Mouse (Mus musculus) intestine, embryonic 15.5 days (tissue): Measurements from ENCODE around the gene Pole3. TPM values are rescaled to one million over a fixed set of nuclear protein-coding genes. Genes with fewer than 3 reads are reported as not detected.

ENCODE experiments used
- ATAC-seq: fragments of 200-750 bp; cut with Nextera tagmentation; 2 replicates; pipeline ENCODE4 v1.8.0; 2017; ENCODE audit warnings: moderate TSS enrichment, moderate library complexity
- H3K27ac ChIP-seq: fragments of 300-500 bp; sonication (generic); 2 replicates; pipeline ENCODE4 v1.5.1; 2015; ENCODE audit warnings: mild to moderate bottlenecking, inconsistent platforms
- H3K27me3 ChIP-seq: fragments of 300-500 bp; sonication (generic); replicated peaks from 2 replicates; pipeline ENCODE4 v1.6.1; 2015; ENCODE audit warnings: inconsistent platforms
- H3K36me3 ChIP-seq: fragments of 300-500 bp; sonication (generic); 2 replicates; pipeline ENCODE4 v1.6.1; 2015; ENCODE audit warnings: inconsistent platforms
- H3K4me1 ChIP-seq: fragments of 300-500 bp; sonication (generic); replicated peaks from 2 replicates; pipeline ENCODE4 v1.6.1; 2015; ENCODE audit warnings: inconsistent platforms
- H3K4me2 ChIP-seq: fragments of 300-500 bp; sonication (generic); replicated peaks from 2 replicates; pipeline ENCODE4 v1.6.1; 2015; ENCODE audit warnings: mild to moderate bottlenecking, inconsistent platforms
- H3K4me3 ChIP-seq: fragments of 300-500 bp; sonication (generic); replicated peaks from 2 replicates; pipeline ENCODE4 v1.5.1; 2015; ENCODE audit warnings: inconsistent platforms
- H3K9ac ChIP-seq: fragments of 300-500 bp; sonication (generic); 2 replicates; pipeline ENCODE4 v1.6.1; 2015; ENCODE audit warnings: inconsistent platforms
- H3K9me3 ChIP-seq: fragments of 300-500 bp; sonication (generic); 2 replicates; pipeline ENCODE4 v1.6.1; 2016; ENCODE audit warnings: inconsistent platforms
- WGBS: fragments of 180-500 bp; shearing (Covaris S2); methylation state at CpG from one replicate; pipeline ENCODE4 v1.1.7; 2015; 5-methylcytosine and 5-hydroxymethylcytosine counted together
- polyA plus RNA-seq: library from polyadenylated mRNA; unstranded; fragments of >200 nt; fragmentation: Nextera tagmentation; extraction: Ambion mirVana; gene quantifications from 2 replicates; pipeline ENCODE4 v1.2.1, GENCODE M21; 2015

The Pole3 gene
- polyA plus RNA-seq, 1 experiment from 2014 or later: 71.5 TPM

GRCm38 (mm10) chr4:62501964-62502732, 22.7 kb downstream of the Pole3 start:
- Histone ChIP-seq H3K27ac (peak overlapping the region; percentile 93), H3K4me2 (peak overlapping the region; percentile 72), H3K27me3 (no peaks in the 10 kb centered on the region), H3K36me3 (peaks cover 21% of the 10 kb centered on the region), H3K9me3 (no peaks in the 10 kb centered on the region), H3K9ac (peak overlapping the region; percentile 86), H3K4me1 (0 out of 2 replicates have a peak, but pooled peaks cover 9% of the 10 kb centered on the region), H3K4me3 (peak overlapping the region; percentile 86)
- ATAC-seq: peak; percentile 89
- 1% methylated on average over 38 of the region's 38 CpGs for WGBS

DNA sequence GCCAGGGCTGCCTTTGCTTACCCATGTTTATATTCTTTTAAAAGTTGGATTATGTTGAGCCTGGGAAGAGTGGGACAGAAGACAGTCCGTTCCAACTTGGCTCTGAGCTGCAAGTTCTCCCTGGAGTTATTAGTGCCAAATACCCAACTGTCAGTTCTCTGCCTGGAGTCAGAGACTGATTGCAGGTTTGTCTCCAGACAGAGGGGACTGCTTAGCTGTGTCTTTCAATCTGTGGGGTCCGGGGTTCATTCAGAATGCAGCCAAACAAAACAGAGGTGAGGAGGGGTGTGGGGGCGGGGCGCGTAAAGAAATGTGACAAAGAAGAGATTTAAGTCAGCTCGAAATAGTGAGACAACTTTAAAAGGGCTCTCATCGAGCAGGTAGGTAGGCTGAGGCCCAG, 23.3 kb downstream of the Pole3 start:
- Histone ChIP-seq H3K4me1 (0 out of 2 replicates have a peak, but pooled peaks cover 9% of the 10 kb centered on the region), H3K9ac (peak overlapping the region; percentile 86), H3K4me3 (peak overlapping the region; percentile 86), H3K27me3 (no peaks in the 10 kb centered on the region), H3K27ac (peak overlapping the region; percentile 93), H3K36me3 (peaks cover 21% of the 10 kb centered on the region), H3K4me2 (peak overlapping the region; percentile 72), H3K9me3 (no peaks in the 10 kb centered on the region)
- 3% methylated on average over 7 of the region's 7 CpGs for WGBS
- peak; percentile 1; the same call in 1 of the 2 replicates for ATAC-seq

- Histone ChIP-seq H3K27ac (0 out of 2 replicates have a peak overlapping the region, but pooled peaks have one; percentile 33), H3K4me3 (peak overlapping the region; percentile 86), H3K9ac (no peak overlapping the region), H3K4me2 (peak overlapping the region; percentile 72), H3K9me3 (no peaks in the 10 kb centered on the region), H3K4me1 (0 out of 2 replicates have a peak, but pooled peaks cover 9% of the 10 kb centered on the region), H3K36me3 (peaks cover 21% of the 10 kb centered on the region), H3K27me3 (no peaks in the 10 kb centered on the region)
- peak; percentile 41 for ATAC-seq
- WGBS: 63% methylated on average over 4 of the region's 4 CpGs
These were observed 24.1 kb downstream of the Pole3 start for GRCm38 (mm10) chr4:62500799-62501198.

DNA sequence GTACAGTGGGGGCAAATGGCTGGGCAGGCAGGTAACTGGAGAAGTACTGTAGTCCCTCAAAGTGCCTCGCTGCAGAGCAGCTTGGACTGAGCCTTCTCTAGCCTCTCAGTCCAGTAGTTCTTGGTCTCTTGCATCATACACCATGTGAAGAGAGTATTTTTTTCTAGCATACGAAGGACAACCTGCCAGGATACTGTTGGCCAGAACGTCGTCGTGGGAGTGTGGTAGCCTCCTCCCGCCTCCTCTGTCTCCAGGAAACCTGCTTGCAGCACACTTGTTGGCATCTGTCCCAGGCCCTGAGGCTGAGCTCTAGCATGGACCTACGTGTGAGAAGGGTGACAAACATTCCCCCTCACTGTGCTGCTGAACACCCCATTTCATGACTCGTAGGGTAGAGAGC, 28.1 kb downstream of the Pole3 start:
- Histone ChIP-seq H3K4me2 (no peak overlapping the region), H3K27ac (no peak overlapping the region), H3K9me3 (no peaks in the 10 kb centered on the region), H3K4me1 (0 out of 2 replicates have a peak, but pooled peaks cover 9% of the 10 kb centered on the region), H3K36me3 (peaks cover 21% of the 10 kb centered on the region), H3K9ac (no peak overlapping the region), H3K4me3 (no peak overlapping the region), H3K27me3 (no peaks in the 10 kb centered on the region)
- 60% methylated on average over 8 of the region's 8 CpGs for WGBS
- no peak for ATAC-seq

DNA sequence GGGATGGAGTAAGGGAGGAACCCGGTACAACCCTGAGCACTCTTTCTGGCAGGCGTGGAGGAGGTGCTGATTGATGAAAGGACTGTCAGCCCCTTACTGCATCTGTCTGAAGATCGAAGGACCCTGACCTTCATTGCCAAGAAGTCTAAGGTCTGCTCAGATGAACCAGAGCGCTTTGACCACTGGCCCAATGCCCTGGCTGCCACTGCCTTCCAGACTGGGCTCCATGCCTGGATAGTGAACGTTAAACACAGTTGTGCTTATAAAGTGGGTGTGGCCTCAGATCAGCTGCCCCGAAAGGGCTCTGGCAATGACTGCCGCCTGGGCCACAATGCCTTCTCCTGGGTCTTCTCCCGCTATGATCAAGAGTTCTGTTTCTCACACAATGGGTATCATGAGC, 28.9 kb downstream of the Pole3 start:
- H3K9me3 ChIP-seq: no peaks in the 10 kb centered on the region
- no peak overlapping the region for H3K27ac ChIP-seq
- 0 out of 2 replicates have a peak, but pooled peaks cover 9% of the 10 kb centered on the region for H3K4me1 ChIP-seq
- ATAC-seq: no peak
- WGBS: 71% methylated on average over 8 of the region's 8 CpGs
- no peaks in the 10 kb centered on the region for H3K27me3 ChIP-seq
- no peak overlapping the region for H3K4me3 ChIP-seq
- H3K9ac ChIP-seq: no peak overlapping the region
- H3K36me3 ChIP-seq: peaks cover 21% of the 10 kb centered on the region
- H3K4me2 ChIP-seq: no peak overlapping the region

GRCm38 (mm10) chr4:62494230-62494629, 30.6 kb downstream of the Pole3 start:
- ATAC-seq: no peak
- H3K4me1 ChIP-seq: no peaks in the 10 kb centered on the region
- no peaks in the 10 kb centered on the region for H3K27me3 ChIP-seq
- no peak overlapping the region for H3K27ac ChIP-seq
- H3K9me3 ChIP-seq: no peaks in the 10 kb centered on the region
- 72% methylated on average over 9 of the region's 9 CpGs for WGBS
- no peak overlapping the region for H3K4me3 ChIP-seq
- H3K4me2 ChIP-seq: no peak overlapping the region
- peaks cover 14% of the 10 kb centered on the region for H3K36me3 ChIP-seq
- H3K9ac ChIP-seq: no peak overlapping the region

- H3K9me3 ChIP-seq: no peaks in the 10 kb centered on the region
- no peak overlapping the region for H3K4me2 ChIP-seq
- no peak overlapping the region for H3K27ac ChIP-seq
- 79% methylated on average over 2 of the region's 2 CpGs for WGBS
- H3K36me3 ChIP-seq: peaks cover 1% of the 10 kb centered on the region; the same call in 1 of the 2 replicates
- H3K4me3 ChIP-seq: no peak overlapping the region
- ATAC-seq: no peak
- H3K4me1 ChIP-seq: no peaks in the 10 kb centered on the region
- H3K9ac ChIP-seq: no peak overlapping the region
- H3K27me3 ChIP-seq: no peaks in the 10 kb centered on the region
These were observed 32.2 kb downstream of the Pole3 start for GRCm38 (mm10) chr4:62492682-62493081.

- no peak overlapping the region for H3K4me3 ChIP-seq
- 85% methylated on average over 2 of the region's 2 CpGs for WGBS
These were observed 37.0 kb downstream of the Pole3 start for GRCm38 (mm10) chr4:62487914-62488313.

GRCm38 (mm10) chr4:62487172-62487571, 37.7 kb downstream of the Pole3 start:
- Histone ChIP-seq H3K4me2 (no peak overlapping the region), H3K4me3 (no peak overlapping the region), H3K9me3 (no peaks in the 10 kb centered on the region), H3K27me3 (no peaks in the 10 kb centered on the region), H3K4me1 (no peaks in the 10 kb centered on the region), H3K36me3 (no peaks in the 10 kb centered on the region), H3K27ac (no peak overlapping the region), H3K9ac (no peak overlapping the region)
- no peak for ATAC-seq
- WGBS: 89% methylated on average over 5 of the region's 5 CpGs

More at GRCm38 (mm10) chr4:62487914-62488313, 37.0 kb downstream of the Pole3 start:
- H3K27ac ChIP-seq: no peak overlapping the region
- H3K4me1 ChIP-seq: no peaks in the 10 kb centered on the region
- H3K9ac ChIP-seq: no peak overlapping the region
- H3K4me2 ChIP-seq: no peak overlapping the region
- no peaks in the 10 kb centered on the region for H3K9me3 ChIP-seq
- ATAC-seq: no peak
- H3K27me3 ChIP-seq: no peaks in the 10 kb centered on the region
- H3K36me3 ChIP-seq: no peaks in the 10 kb centered on the region

GRCm38 (mm10) chr4:62486162-62486696, 38.6 kb downstream of the Pole3 start:
- no peak overlapping the region for H3K9ac ChIP-seq
- no peaks in the 10 kb centered on the region for H3K9me3 ChIP-seq
- no peak overlapping the region for H3K4me3 ChIP-seq
- no peaks in the 10 kb centered on the region for H3K4me1 ChIP-seq
- no peaks in the 10 kb centered on the region for H3K36me3 ChIP-seq
- no peaks in the 10 kb centered on the region for H3K27me3 ChIP-seq
- no peak for ATAC-seq
- WGBS: 90% methylated on average over 15 of the region's 15 CpGs
- no peak overlapping the region for H3K27ac ChIP-seq
- no peak overlapping the region for H3K4me2 ChIP-seq

GRCm38 (mm10) chr4:62485450-62486161, 39.3 kb downstream of the Pole3 start:
- no peak overlapping the region for H3K27ac ChIP-seq

DNA sequence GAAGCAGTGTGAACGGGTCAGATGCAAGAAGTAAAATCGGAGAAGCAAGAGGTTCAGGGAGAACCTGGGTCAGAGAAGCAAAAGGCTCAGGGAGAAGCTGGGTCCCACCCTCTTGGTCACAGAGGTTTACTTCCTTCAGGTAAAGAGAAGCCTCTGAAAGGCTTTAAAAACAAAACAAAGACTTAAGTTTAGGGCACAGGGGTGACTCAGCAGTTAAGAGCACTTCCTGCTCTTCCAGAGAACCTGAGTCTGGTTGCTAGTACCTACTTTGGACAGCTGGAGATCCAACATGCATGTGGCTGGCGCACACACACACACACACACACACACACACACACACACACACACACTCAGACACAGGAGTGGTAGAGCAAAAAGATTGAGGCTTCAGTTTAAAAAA, 39.9 kb downstream of the Pole3 start:
- no peaks in the 10 kb centered on the region for H3K27me3 ChIP-seq
- no peak for ATAC-seq
- 0 out of 2 replicates have a peak, but pooled peaks cover 3% of the 10 kb centered on the region for H3K4me1 ChIP-seq
- H3K9ac ChIP-seq: no peak overlapping the region
- 72% methylated on average over 3 of the region's 3 CpGs for WGBS
- H3K4me2 ChIP-seq: no peak overlapping the region
- no peaks in the 10 kb centered on the region for H3K9me3 ChIP-seq
- no peak overlapping the region for H3K4me3 ChIP-seq
- no peaks in the 10 kb centered on the region for H3K36me3 ChIP-seq
- H3K27ac ChIP-seq: no peak overlapping the region

More at GRCm38 (mm10) chr4:62485450-62486161, 39.3 kb downstream of the Pole3 start:
- Histone ChIP-seq H3K27me3 (no peaks in the 10 kb centered on the region), H3K4me2 (no peak overlapping the region), H3K4me1 (0 out of 2 replicates have a peak, but pooled peaks cover 2% of the 10 kb centered on the region), H3K36me3 (no peaks in the 10 kb centered on the region), H3K9ac (no peak overlapping the region), H3K4me3 (no peak overlapping the region), H3K9me3 (no peaks in the 10 kb centered on the region)
- peak; percentile 32; the same call in 1 of the 2 replicates for ATAC-seq
- 78% methylated on average over 8 of the region's 8 CpGs for WGBS
